Mouse (Mus musculus) stomach, embryonic 16.5 days (tissue): ENCODE results near the gene Kctd14. TPM values are rescaled to one million over a fixed set of nuclear protein-coding genes. Genes with fewer than 3 reads are reported as not detected.

Source experiments
- ATAC-seq: fragments of 200-750 bp; cut with Nextera tagmentation; 2 replicates; pipeline ENCODE4 v1.8.0; 2017; ENCODE audit warnings: moderate number of reproducible peaks, moderate TSS enrichment; ENCODE audit not compliant: insufficient read depth, low FRiP score
- H3K27ac ChIP-seq: fragments of 300-500 bp; sonication (generic); 2 replicates; pipeline ENCODE4 v1.5.1; 2014; ENCODE audit warnings: low read length
- H3K27me3 ChIP-seq: fragments of 300-500 bp; sonication (generic); 2 replicates; pipeline ENCODE4 v1.6.1; 2014; ENCODE audit warnings: low read length, control low read depth, mixed read lengths; ENCODE audit not compliant: control insufficient read depth, insufficient read depth
- H3K36me3 ChIP-seq: fragments of 300-500 bp; sonication (generic); 2 replicates; pipeline ENCODE4 v1.6.1; 2014; ENCODE audit warnings: low read length; ENCODE audit not compliant: control insufficient read depth, insufficient read depth
- H3K4me1 ChIP-seq: fragments of 300-500 bp; sonication (generic); 2 replicates; pipeline ENCODE4 v1.6.1; 2014; ENCODE audit warnings: low read length, control low read depth, mixed read lengths; ENCODE audit not compliant: control insufficient read depth, insufficient read depth
- H3K4me2 ChIP-seq: fragments of 300-500 bp; sonication (generic); 2 replicates; pipeline ENCODE4 v1.6.1; 2014; ENCODE audit warnings: low read depth, low read length, mixed read lengths
- H3K4me3 ChIP-seq: fragments of 300-500 bp; sonication (generic); replicated peaks from 2 replicates; pipeline ENCODE4 v1.5.1; 2014; ENCODE audit warnings: mild to moderate bottlenecking, low read length
- H3K9ac ChIP-seq: fragments of 300-500 bp; sonication (generic); 2 replicates; pipeline ENCODE4 v1.6.1; 2014; ENCODE audit warnings: low read length
- H3K9me3 ChIP-seq: fragments of 300-500 bp; sonication (generic); replicated peaks from 2 replicates; pipeline ENCODE4 v1.6.1; 2016; ENCODE audit warnings: low read length, control low read depth; ENCODE audit not compliant: control insufficient read depth
- WGBS: fragments of 180-500 bp; shearing (Covaris S2); extraction: QIAGEN DNeasy Blood & Tissue Kit; methylation state at CpG from one replicate; pipeline ENCODE4 v1.1.7; 2014; 5-methylcytosine and 5-hydroxymethylcytosine counted together
- polyA plus RNA-seq: library from polyadenylated mRNA; unstranded; fragments of >200 nt; fragmentation: Nextera tagmentation; extraction: Ambion mirVana; gene quantifications from 2 replicates; pipeline ENCODE4 v1.2.1, GENCODE M21; 2015

The Kctd14 gene
- polyA plus RNA-seq, 1 experiment from 2014 or later = 25.9 TPM

GRCm38 (mm10) chr7:97453141-97453921, 2.2 kb downstream of the Kctd14 start:
- H3K27ac ChIP-seq = peak overlapping the region; percentile 89
- WGBS = 1% methylated on average over 27 of the region's 27 CpGs
- peaks cover 16% of the 10 kb centered on the region; the same call in 1 of the 2 replicates for H3K4me1 ChIP-seq
- ATAC-seq = peak; percentile 88
- H3K27me3 ChIP-seq = no peaks in the 10 kb centered on the region
- peak overlapping the region; percentile 95 for H3K4me2 ChIP-seq
- 0 out of 2 replicates have a peak, but pooled peaks cover 7% of the 10 kb centered on the region for H3K36me3 ChIP-seq
- H3K4me3 ChIP-seq = peak overlapping the region; percentile 62
- H3K9me3 ChIP-seq = 0 out of 2 replicates have a peak, but pooled peaks cover 5% of the 10 kb centered on the region
- H3K9ac ChIP-seq = peak overlapping the region; percentile 79

GRCm38 (mm10) chr7:97454795-97455194, 3.7 kb downstream of the Kctd14 start:
- no peak for ATAC-seq
- Histone ChIP-seq H3K27ac (no peak overlapping the region), H3K4me3 (peak overlapping the region; percentile 17; the same call in 1 of the 2 replicates), H3K36me3 (0 out of 2 replicates have a peak, but pooled peaks cover 7% of the 10 kb centered on the region), H3K4me2 (peak overlapping the region; percentile 95), H3K9ac (no peak overlapping the region), H3K4me1 (peaks cover 16% of the 10 kb centered on the region; the same call in 1 of the 2 replicates), H3K9me3 (no peaks in the 10 kb centered on the region), H3K27me3 (no peaks in the 10 kb centered on the region)
- WGBS = 85% methylated on average over 10 of the region's 10 CpGs

GRCm38 (mm10) chr7:97455577-97455976, 4.5 kb downstream of the Kctd14 start:
- peaks cover 16% of the 10 kb centered on the region; the same call in 1 of the 2 replicates for H3K4me1 ChIP-seq
- 73% methylated on average over 3 of the region's 3 CpGs for WGBS
- H3K4me3 ChIP-seq = no peak overlapping the region
- H3K27me3 ChIP-seq = no peaks in the 10 kb centered on the region
- H3K27ac ChIP-seq = no peak overlapping the region
- no peak overlapping the region for H3K4me2 ChIP-seq
- 0 out of 2 replicates have a peak, but pooled peaks cover 7% of the 10 kb centered on the region for H3K36me3 ChIP-seq
- ATAC-seq = no peak
- H3K9me3 ChIP-seq = no peaks in the 10 kb centered on the region
- no peak overlapping the region for H3K9ac ChIP-seq

GRCm38 (mm10) chr7:97473001-97473400, 21.9 kb downstream of the Kctd14 start:
- Histone ChIP-seq H3K4me1 (no peaks in the 10 kb centered on the region), H3K9me3 (no peaks in the 10 kb centered on the region), H3K27ac (no peak overlapping the region), H3K4me2 (no peak overlapping the region), H3K27me3 (no peaks in the 10 kb centered on the region), H3K9ac (no peak overlapping the region), H3K36me3 (no peaks in the 10 kb centered on the region), H3K4me3 (no peak overlapping the region)
- 40% methylated on average over 5 of the region's 5 CpGs for WGBS
- ATAC-seq = no peak

GRCm38 (mm10) chr7:97479349-97479748, 28.2 kb downstream of the Kctd14 start:
- Histone ChIP-seq H3K9ac (no peak overlapping the region), H3K4me2 (no peak overlapping the region), H3K4me1 (peaks cover 11% of the 10 kb centered on the region), H3K27me3 (no peaks in the 10 kb centered on the region), H3K9me3 (no peaks in the 10 kb centered on the region), H3K4me3 (no peak overlapping the region), H3K36me3 (no peaks in the 10 kb centered on the region), H3K27ac (no peak overlapping the region)
- 50% methylated on average over 3 of the region's 3 CpGs for WGBS
- ATAC-seq = no peak

GRCm38 (mm10) chr7:97480290-97480689, 29.2 kb downstream of the Kctd14 start:
- Histone ChIP-seq H3K4me3 (peak overlapping the region; percentile 79), H3K9me3 (no peaks in the 10 kb centered on the region), H3K4me2 (peak overlapping the region; percentile 62), H3K27me3 (no peaks in the 10 kb centered on the region), H3K36me3 (no peaks in the 10 kb centered on the region), H3K4me1 (peaks cover 11% of the 10 kb centered on the region), H3K9ac (peak overlapping the region; percentile 56), H3K27ac (peak overlapping the region; percentile 38; the same call in 1 of the 2 replicates)
- ATAC-seq = no peak
- 13% methylated on average over 3 of the region's 3 CpGs for WGBS

- Histone ChIP-seq H3K4me3 (peak within 1 kb of the TSS; percentile 79), H3K4me2 (peak within 1 kb of the TSS; percentile 94), H3K9me3 (no peaks in the 10 kb centered on the region), H3K9ac (peak within 1 kb of the TSS; percentile 81), H3K36me3 (no peaks in the 10 kb centered on the region), H3K4me1 (peaks cover 11% of the 10 kb centered on the region), H3K27ac (peak within 1 kb of the TSS; percentile 83), H3K27me3 (no peaks in the 10 kb centered on the region)
- peak; percentile 99 for ATAC-seq
- under 1% methylated on average over 24 of the region's 24 CpGs for WGBS
Measured at GRCm38 (mm10) chr7:97480821-97481339, 29.8 kb downstream of the Kctd14 start, which contains the start of gene Ints4. Ints4 (plus strand) TSS chr7:97480956.

GRCm38 (mm10) chr7:97483378-97483777, 32.3 kb downstream of the Kctd14 start:
- no peak overlapping the region for H3K4me3 ChIP-seq
- ATAC-seq = no peak
- H3K27me3 ChIP-seq = no peaks in the 10 kb centered on the region
- H3K36me3 ChIP-seq = peaks cover 13% of the 10 kb centered on the region; the same call in 1 of the 2 replicates
- H3K4me1 ChIP-seq = peaks cover 11% of the 10 kb centered on the region
- H3K9me3 ChIP-seq = no peaks in the 10 kb centered on the region
- 83% methylated on average over 2 of the region's 2 CpGs for WGBS
- no peak overlapping the region for H3K4me2 ChIP-seq
- no peak overlapping the region for H3K9ac ChIP-seq
- no peak overlapping the region for H3K27ac ChIP-seq

- H3K36me3 ChIP-seq = peaks cover 25% of the 10 kb centered on the region; the same call in 1 of the 2 replicates
- H3K9ac ChIP-seq = no peak overlapping the region
- WGBS = 61% methylated on average over 3 of the region's 3 CpGs
- no peak overlapping the region for H3K27ac ChIP-seq
- H3K4me3 ChIP-seq = no peak overlapping the region
- ATAC-seq = no peak
- H3K9me3 ChIP-seq = no peaks in the 10 kb centered on the region
- H3K4me2 ChIP-seq = no peak overlapping the region
- no peaks in the 10 kb centered on the region for H3K27me3 ChIP-seq
- H3K4me1 ChIP-seq = no peaks in the 10 kb centered on the region
Measured at GRCm38 (mm10) chr7:97491157-97491556, 40.0 kb downstream of the Kctd14 start.
